Mouse (Mus musculus): ENCODE measurements at regions not wholly inside any gene's neighbourhood (a gene's known extent, or its start where the extent isn't known, plus 50 kb on each side); places are given as distances from the start of the nearest gene placed in this dataset.
A peak's percentile ranks its signal among the peaks of the same experiment; 100 is the strongest.

GRCm38 (mm10) chr1:145379739-145380138 lies 604.5 kb upstream of the Rgs18 start:
- peak; percentile 10 for DNase-seq (ENCODE audit: low spot score)

GRCm38 (mm10) chr1:145377031-145377430 lies 601.8 kb upstream of the Rgs18 start:
- no peak for DNase-seq (ENCODE audit: low spot score)

- no peak for DNase-seq (ENCODE audit: low spot score)
These were observed 600.8 kb upstream of the Rgs18 start for GRCm38 (mm10) chr1:145376069-145376468.

GRCm38 (mm10) chr1:145363796-145364195 lies 588.6 kb upstream of the Rgs18 start:
- no peak for DNase-seq (ENCODE audit: low spot score)

DNA sequence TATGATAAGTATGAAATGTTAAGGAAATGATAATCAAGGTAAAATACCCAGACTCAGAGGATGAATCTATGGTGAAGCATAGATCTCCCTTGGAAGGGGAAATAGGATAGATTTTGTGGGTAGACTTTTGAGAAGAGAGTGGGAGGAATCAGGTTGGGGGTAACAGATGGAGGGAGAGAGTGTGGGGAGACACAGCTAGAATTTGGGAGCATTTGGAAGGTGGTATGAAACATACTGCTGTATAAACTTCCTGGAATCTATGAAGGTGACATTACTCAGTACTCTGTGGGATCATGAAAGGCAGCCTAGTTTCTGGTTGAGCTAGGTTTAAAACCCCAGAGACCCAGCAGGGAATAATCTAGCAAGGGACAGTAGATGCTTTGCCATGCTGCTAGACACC lies 569.6 kb upstream of the Rgs18 start:
- no peak for DNase-seq (ENCODE audit: low spot score)

DNA sequence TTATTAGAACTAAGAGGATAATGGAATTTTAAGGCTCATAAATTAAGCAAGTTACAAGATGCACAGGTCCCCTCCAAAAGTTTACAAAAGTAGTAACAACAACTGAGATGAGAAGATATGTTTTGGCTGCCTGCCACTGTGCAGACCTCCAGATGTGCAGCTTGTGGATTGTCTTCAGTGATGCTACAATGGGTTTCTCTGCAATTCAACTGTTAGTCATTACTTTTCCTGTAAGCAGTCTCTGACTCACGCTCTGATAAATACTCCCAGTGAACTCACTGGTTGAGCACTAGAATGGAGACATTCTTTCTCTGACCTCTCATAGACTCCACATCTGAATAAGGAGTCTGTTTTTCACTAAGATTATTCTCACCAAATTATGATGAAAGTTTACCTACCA lies 569.1 kb upstream of the Rgs18 start:
- no peak for DNase-seq (ENCODE audit: low spot score)

GRCm38 (mm10) chr1:145336879-145337278 lies 561.6 kb upstream of the Rgs18 start:
- no peak for DNase-seq (ENCODE audit: low spot score)

GRCm38 (mm10) chr1:145292931-145293330 lies 517.7 kb upstream of the Rgs18 start:
- DNase-seq (ENCODE audit: low spot score): no peak

Data from layer of hippocampus, adult 11-12 months (tissue).